Mouse (Mus musculus): Measurements from ENCODE around the gene Mrtfb.

DNA sequence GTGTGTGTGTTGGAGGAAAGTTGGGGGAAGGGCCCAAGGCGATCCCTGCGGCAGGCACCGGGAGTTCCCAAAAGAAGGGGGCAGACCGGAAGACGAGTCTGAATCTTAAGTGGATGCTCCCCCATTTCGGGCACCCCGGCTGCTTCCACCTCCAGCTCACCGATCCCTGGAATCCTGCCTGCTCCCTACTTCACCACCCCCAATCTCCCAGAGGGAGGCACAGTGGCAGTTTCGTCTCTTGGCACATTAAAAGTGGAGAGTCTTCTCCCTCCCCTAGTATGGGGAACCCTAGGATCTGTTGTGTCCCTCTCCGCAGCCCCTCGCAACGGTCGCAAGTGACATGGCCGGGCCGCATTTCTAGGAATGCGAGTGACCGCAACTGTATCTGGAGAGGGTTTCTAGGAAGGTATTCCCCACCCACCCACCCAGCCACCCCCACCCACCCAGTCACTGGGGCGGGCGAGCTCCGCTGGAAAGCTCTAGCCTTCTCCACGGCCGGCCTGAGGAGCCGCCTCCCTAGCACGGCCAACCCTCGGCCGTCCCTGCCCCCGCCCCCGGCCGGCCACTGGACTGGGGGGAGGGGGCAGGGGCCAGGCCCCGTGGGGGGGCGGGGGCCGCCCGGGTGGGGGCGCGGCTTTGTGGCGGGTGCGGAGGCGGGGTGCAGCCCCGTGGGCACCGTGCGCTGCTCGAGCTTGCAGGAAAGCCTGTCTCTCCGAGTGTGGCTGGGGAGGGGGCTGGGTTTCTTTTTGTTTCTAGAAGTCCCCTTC, 191.2 kb downstream of the Mrtfb start:
- TF ChIP-seq POLR2A (IDR thresholded peaks at IDR 0.05; ENCODE audit: control insufficient read depth, low read depth, low read length) = no peak
- TF ChIP-seq CTCF (IDR thresholded peaks at IDR 0.05; ENCODE audit: control insufficient read depth, insufficient read depth, insufficient replicate concordance, low read depth, low read length) = no peak
